Mouse (Mus musculus): Measurements from ENCODE around the gene Cdh23. TPM values are rescaled to one million over a fixed set of nuclear protein-coding genes. Genes with fewer than 3 reads are reported as not detected.
A peak's percentile ranks its signal among the peaks of the same experiment; 100 is the strongest.

The Cdh23 gene
- polyA plus RNA-seq, 1 experiment from 2014 or later: 1.1 TPM

DNA sequence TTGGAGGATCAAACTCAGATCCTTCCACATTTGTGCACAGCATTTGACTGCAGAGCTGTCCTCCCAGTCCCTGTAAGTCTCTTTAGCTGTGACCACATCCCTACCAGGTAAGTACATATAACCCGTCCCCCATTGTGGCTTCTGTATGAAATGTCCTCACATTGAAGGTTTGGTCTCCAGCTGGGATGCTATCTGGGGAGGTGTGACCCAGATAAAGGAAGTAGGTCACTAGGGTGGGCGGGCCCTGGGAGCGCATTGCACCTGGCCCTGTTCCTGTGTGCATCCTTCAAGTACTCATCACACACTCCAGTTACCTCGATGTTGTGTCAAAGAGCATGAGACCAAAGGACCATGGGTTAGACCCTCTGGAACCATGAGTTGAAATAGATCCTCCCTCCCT lies 254.0 kb downstream of the Cdh23 start:
- H3K9me3 ChIP-seq (replicated peaks): no peaks in the 10 kb centered on the region
- no peaks in the 10 kb centered on the region for H3K36me3 ChIP-seq (ENCODE audit: poor library complexity, severe bottlenecking)
- no peak overlapping the region for H3K27ac ChIP-seq
- no peak for ATAC-seq
- H3K27me3 ChIP-seq: peaks cover 3% of the 10 kb centered on the region; the same call in 1 of the 2 replicates
- WGBS: 81% methylated on average over 4 of the region's 4 CpGs
- H3K9ac ChIP-seq: no peak overlapping the region
- no peaks in the 10 kb centered on the region for H3K4me1 ChIP-seq
- no peak overlapping the region for H3K4me3 ChIP-seq
- H3K4me2 ChIP-seq: no peak overlapping the region

DNA sequence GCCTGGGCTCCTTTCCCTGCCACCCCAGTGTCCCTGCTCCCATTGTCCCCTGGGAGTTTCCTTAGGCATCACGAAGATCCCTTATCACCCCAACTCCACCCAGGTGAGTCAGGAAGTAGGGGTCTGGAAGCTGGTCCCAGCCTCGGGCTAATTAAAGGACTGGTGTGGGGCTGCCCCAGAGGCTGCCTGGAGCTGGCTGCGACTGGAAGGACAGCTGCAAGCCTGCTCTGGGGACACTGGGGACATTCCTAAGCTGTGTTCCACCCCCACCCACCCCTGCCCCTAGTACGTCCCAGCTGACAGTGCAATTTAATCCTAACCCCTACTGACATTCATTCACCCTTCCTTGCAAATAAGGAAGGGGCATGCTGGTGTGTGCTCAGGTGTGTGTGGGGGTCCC lies 263.6 kb downstream of the Cdh23 start:
- H3K4me1 ChIP-seq: peaks cover 9% of the 10 kb centered on the region; the same call in 1 of the 2 replicates
- H3K27me3 ChIP-seq: peaks cover 9% of the 10 kb centered on the region
- no peak for ATAC-seq
- H3K27ac ChIP-seq: no peak overlapping the region
- WGBS: 25% methylated on average over 4 of the region's 4 CpGs
- no peaks in the 10 kb centered on the region for H3K9me3 ChIP-seq (replicated peaks)
- no peak overlapping the region for H3K9ac ChIP-seq
- H3K36me3 ChIP-seq (ENCODE audit: poor library complexity, severe bottlenecking): no peaks in the 10 kb centered on the region
- no peak overlapping the region for H3K4me2 ChIP-seq
- H3K4me3 ChIP-seq: no peak overlapping the region

DNA sequence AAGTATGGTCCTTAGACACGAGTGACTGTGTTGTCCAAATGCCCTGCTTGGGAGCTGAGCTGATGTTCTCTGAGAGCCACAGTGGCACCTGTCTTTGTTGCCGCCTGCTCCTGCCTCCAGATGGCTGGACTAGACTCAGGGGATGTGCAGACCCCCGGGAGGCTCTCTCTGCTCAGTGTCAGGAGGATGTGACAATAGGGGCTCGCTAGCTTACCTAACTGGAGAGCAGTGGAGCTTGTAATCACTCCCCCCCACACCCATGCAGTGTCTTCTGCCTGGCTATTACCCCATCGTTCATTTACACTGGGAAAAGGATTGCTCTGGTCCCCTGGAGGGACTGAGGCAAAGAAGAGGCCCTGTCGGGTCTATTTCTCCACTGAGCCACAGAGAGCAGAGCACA lies 265.7 kb downstream of the Cdh23 start:
- Histone ChIP-seq H3K4me3 (no peak overlapping the region), H3K27ac (no peak overlapping the region), H3K4me1 (peaks cover 9% of the 10 kb centered on the region; the same call in 1 of the 2 replicates), H3K9me3 (replicated peaks) (peaks cover 5% of the 10 kb centered on the region), H3K27me3 (peaks cover 9% of the 10 kb centered on the region), H3K9ac (0 out of 2 replicates have a peak overlapping the region, but pooled peaks have one; percentile 2), H3K4me2 (no peak overlapping the region), H3K36me3 (ENCODE audit: poor library complexity, severe bottlenecking) (no peaks in the 10 kb centered on the region)
- ATAC-seq: no peak
- WGBS: 14% methylated on average over 6 of the region's 6 CpGs

DNA sequence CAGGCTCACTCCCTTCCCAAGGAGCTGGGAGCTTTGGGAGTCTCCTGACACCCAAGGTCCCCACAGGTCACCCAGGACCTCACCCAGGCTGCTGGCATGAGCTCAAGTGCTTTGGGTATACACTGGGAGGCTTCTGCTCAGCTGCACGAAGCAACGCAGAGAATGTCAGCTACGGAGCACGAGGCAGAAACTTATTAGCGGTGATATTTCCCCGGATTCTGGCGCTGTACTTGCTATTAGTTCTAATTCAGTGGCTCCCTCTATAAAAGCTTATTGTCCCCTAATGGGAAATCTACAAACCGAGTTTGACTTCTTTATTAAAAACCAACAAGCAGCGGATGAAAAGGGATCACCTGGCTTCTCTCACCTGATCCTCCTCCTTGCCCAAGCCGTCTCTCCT lies 266.3 kb downstream of the Cdh23 start:
- no peak for ATAC-seq
- Histone ChIP-seq H3K4me2 (no peak overlapping the region), H3K27me3 (peaks cover 9% of the 10 kb centered on the region), H3K9me3 (replicated peaks) (peaks cover 9% of the 10 kb centered on the region), H3K9ac (no peak overlapping the region), H3K36me3 (ENCODE audit: poor library complexity, severe bottlenecking) (no peaks in the 10 kb centered on the region), H3K4me3 (no peak overlapping the region), H3K4me1 (peaks cover 9% of the 10 kb centered on the region; the same call in 1 of the 2 replicates), H3K27ac (no peak overlapping the region)
- 27% methylated on average over 10 of the region's 10 CpGs for WGBS

DNA sequence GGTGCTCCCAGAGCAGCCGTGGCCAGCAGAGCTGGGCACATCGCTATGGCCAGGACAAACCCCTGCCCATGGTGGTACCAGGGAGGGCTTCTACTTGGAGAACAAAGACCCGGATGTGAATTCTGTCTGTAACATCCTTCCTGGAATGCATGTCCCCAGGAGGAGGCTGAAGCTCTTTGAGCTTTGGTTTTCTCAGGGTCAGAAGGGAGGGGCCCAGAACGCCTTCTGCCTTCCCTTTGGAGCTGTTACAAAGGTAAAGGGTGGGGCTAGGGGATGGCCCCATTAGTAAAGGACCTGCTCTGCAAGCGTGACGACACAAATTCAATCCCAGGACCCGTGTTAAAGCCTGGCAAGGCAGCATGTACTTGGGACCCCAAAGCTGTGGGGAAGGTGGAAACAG lies 273.5 kb downstream of the Cdh23 start:
- 63% methylated on average over 7 of the region's 7 CpGs for WGBS
- Histone ChIP-seq H3K36me3 (ENCODE audit: poor library complexity, severe bottlenecking) (no peaks in the 10 kb centered on the region), H3K9me3 (replicated peaks) (peaks cover 9% of the 10 kb centered on the region), H3K4me2 (no peak overlapping the region), H3K27me3 (no peaks in the 10 kb centered on the region), H3K27ac (no peak overlapping the region), H3K4me1 (no peaks in the 10 kb centered on the region), H3K9ac (no peak overlapping the region), H3K4me3 (no peak overlapping the region)
- ATAC-seq: no peak

DNA sequence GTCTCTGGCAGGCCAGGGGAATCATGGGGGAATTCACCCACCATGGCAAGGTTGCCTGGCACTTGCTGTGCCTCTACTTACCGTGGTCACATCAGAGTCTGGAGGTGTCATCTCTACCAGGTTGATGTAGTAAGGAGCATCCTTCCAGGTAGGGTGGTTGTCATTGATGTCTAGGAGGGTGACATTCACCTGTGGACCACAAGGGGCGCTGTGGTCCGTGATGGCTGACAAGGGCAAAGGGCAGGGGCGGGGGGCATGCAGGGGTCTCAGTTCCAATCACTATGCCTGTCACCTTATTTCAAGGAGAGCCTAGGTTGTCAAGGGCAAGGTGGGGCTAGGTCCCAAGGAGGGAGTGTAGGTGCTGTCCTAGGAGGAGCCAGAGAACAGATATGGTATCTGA lies 276.7 kb downstream of the Cdh23 start:
- ATAC-seq: no peak
- H3K9me3 ChIP-seq (replicated peaks): no peaks in the 10 kb centered on the region
- H3K36me3 ChIP-seq (ENCODE audit: poor library complexity, severe bottlenecking): no peaks in the 10 kb centered on the region
- H3K4me2 ChIP-seq: no peak overlapping the region
- no peak overlapping the region for H3K27ac ChIP-seq
- 14% methylated on average over 4 of the region's 4 CpGs for WGBS
- H3K9ac ChIP-seq: no peak overlapping the region
- H3K27me3 ChIP-seq: no peaks in the 10 kb centered on the region
- H3K4me1 ChIP-seq: no peaks in the 10 kb centered on the region
- no peak overlapping the region for H3K4me3 ChIP-seq

DNA sequence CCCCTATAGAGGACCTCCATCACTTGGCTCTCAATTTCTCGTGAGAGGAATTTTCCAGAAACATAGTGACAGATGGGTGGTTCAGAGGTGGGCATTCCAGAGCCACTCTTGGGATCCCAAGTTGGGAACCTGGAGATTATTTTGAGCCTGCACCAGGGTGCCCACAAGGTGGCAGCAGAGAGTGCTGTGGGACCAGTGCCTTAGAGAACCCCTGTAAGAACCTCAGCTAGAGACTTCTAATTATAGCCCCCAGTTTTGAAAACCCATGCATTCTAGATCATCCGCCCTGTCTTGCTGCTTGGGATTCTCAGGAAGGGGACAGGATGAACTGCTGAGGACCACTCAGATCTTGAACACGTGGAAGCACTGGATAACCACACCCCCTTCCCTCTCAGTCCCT lies 278.2 kb downstream of the Cdh23 start:
- Histone ChIP-seq H3K9ac (no peak overlapping the region), H3K4me3 (no peak overlapping the region), H3K27ac (no peak overlapping the region), H3K4me2 (no peak overlapping the region), H3K27me3 (no peaks in the 10 kb centered on the region), H3K9me3 (replicated peaks) (no peaks in the 10 kb centered on the region), H3K4me1 (no peaks in the 10 kb centered on the region), H3K36me3 (ENCODE audit: poor library complexity, severe bottlenecking) (no peaks in the 10 kb centered on the region)
- ATAC-seq: peak; percentile 61
- WGBS: 5% methylated on average over 3 of the region's 3 CpGs

DNA sequence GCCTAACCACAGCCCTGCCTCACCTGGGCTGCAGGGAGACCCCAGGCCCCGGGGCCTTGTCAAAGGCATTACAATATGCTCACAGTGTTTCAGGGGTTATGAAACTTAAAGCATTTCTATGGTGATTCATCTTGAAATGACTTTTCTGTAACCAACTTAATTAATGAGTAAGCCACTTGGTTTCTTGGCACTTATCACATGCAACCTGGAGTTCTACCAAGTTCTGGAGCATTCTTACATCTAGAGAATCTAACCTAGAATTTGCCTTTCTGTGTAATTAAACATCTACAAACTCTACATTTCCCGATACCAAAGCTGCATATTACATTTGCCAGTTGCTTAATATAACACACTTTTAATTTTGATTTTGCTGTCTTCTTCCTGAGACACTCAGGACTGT lies 279.2 kb downstream of the Cdh23 start:
- Histone ChIP-seq H3K4me2 (no peak overlapping the region), H3K27ac (no peak overlapping the region), H3K9ac (no peak overlapping the region), H3K4me1 (no peaks in the 10 kb centered on the region), H3K4me3 (no peak overlapping the region), H3K9me3 (replicated peaks) (no peaks in the 10 kb centered on the region), H3K36me3 (ENCODE audit: poor library complexity, severe bottlenecking) (no peaks in the 10 kb centered on the region), H3K27me3 (no peaks in the 10 kb centered on the region)
- WGBS: 85% methylated on average over 2 of the region's 2 CpGs
- ATAC-seq: no peak

DNA sequence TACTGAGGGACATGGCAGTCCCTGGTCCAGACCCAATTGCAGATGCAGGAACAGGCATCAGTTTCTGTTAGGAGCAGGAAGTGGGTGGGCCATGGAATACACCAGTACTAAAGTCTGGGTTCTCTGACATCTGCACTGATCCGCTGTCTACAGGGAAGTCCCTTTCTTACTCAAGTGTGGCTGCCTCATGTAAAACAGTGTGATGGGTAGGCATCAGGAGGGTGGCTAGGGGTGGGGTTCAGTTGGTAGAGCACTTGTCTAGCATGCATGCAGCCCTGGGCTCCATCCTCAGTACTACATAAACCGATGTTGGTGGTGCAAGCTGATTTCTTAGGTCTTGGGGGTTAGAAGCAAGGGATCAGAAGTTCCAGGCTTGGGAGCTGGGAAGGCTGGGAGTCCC lies 282.5 kb downstream of the Cdh23 start:
- Histone ChIP-seq H3K27me3 (0 out of 2 replicates have a peak, but pooled peaks cover 5% of the 10 kb centered on the region), H3K27ac (no peak overlapping the region), H3K9me3 (replicated peaks) (no peaks in the 10 kb centered on the region), H3K36me3 (ENCODE audit: poor library complexity, severe bottlenecking) (no peaks in the 10 kb centered on the region), H3K9ac (no peak overlapping the region), H3K4me2 (no peak overlapping the region), H3K4me3 (no peak overlapping the region), H3K4me1 (no peaks in the 10 kb centered on the region)
- ATAC-seq: no peak
- 83% methylated on average over 2 of the region's 2 CpGs for WGBS

DNA sequence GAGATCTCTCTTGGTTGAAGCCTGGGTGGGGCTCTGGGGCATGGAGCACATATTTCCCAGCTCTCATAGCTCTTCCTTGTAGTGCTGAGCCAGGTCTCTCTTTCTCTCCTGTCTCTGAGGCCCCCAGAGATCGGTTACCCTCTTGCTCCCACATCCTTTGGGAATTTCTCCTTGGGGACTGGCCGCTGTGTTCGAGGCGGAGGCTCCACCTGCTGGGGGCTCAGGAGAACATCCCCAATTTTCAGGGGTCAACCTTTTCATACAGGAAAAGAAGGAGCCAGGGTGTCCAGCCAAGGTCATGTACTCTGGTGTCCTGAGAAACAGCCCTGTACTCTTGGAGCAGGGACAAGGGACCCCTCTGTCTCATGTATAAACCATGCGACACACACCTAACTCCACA lies 284.5 kb downstream of the Cdh23 start:
- Histone ChIP-seq H3K4me3 (no peak overlapping the region), H3K27ac (no peak overlapping the region), H3K4me1 (no peaks in the 10 kb centered on the region), H3K27me3 (0 out of 2 replicates have a peak, but pooled peaks cover 8% of the 10 kb centered on the region), H3K9me3 (replicated peaks) (no peaks in the 10 kb centered on the region), H3K4me2 (no peak overlapping the region), H3K36me3 (ENCODE audit: poor library complexity, severe bottlenecking) (no peaks in the 10 kb centered on the region), H3K9ac (no peak overlapping the region)
- WGBS: 30% methylated on average over 5 of the region's 5 CpGs
- no peak for ATAC-seq

DNA sequence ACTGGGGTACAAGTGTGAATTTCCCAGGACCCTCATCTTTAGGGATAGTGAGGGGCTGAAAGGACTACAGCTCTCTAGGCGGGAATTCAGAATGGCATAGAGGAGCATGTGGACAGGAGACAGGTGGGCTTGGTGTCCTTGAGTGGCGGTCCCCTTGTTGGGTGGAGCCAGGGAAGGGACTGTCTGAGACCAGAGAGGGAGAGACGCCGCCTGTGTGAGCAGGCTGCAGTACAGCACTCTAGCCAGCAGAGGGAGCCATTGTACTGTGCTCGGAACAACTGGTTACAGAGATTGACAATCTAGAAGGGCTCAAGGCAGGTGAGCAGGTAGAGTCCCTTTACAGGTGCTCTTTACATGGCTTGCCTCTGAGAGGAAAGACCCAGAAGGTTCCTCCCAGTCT lies 288.5 kb downstream of the Cdh23 start:
- no peaks in the 10 kb centered on the region for H3K4me1 ChIP-seq
- 0 out of 2 replicates have a peak, but pooled peaks cover 8% of the 10 kb centered on the region for H3K27me3 ChIP-seq
- WGBS: 5% methylated on average over 5 of the region's 5 CpGs
- H3K9me3 ChIP-seq (replicated peaks): no peaks in the 10 kb centered on the region
- no peak overlapping the region for H3K9ac ChIP-seq
- no peaks in the 10 kb centered on the region for H3K36me3 ChIP-seq (ENCODE audit: poor library complexity, severe bottlenecking)
- no peak overlapping the region for H3K4me2 ChIP-seq
- H3K27ac ChIP-seq: no peak overlapping the region
- no peak overlapping the region for H3K4me3 ChIP-seq
- peak; percentile 27; the same call in 1 of the 2 replicates for ATAC-seq

DNA sequence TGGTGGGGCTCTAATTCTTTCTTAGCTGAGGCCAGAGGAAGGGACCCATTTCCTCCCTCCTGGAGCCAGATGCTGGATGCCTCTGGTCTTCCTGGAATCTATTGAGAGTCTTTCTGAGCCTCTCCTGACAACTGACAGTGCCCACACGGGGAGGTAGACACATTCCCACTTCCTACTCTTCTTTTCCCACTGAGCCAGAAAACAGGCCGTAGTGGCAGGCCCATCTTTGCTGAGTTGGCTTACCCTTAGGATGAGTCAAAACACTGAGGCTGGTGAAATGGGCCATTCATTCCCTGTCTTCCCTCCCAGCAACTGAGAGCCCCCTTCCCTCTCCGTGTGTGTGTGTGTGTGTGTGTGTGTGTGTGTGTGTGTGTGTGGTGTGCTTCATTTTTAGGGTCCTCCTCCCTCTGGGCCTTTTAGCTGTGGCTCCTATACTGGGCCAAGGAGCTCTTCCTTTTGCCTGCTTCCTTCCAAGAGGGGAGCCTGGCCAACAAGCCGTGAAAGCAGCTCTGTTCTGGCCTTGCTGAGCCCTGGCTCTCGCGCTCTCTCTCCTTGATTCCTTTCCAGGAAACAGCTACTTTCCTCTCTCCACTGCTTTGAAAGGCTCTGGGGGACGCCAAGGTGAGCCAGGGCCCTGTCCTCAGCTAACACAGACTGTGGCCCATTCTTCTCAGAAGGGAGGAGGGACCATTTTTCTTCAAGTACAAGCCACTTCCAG lies 290.7 kb downstream of the Cdh23 start:
- Histone ChIP-seq H3K4me3 (no peak overlapping the region), H3K9ac (no peak overlapping the region), H3K36me3 (ENCODE audit: poor library complexity, severe bottlenecking) (no peaks in the 10 kb centered on the region), H3K4me1 (no peaks in the 10 kb centered on the region), H3K27me3 (0 out of 2 replicates have a peak, but pooled peaks cover 8% of the 10 kb centered on the region), H3K27ac (no peak overlapping the region), H3K9me3 (replicated peaks) (no peaks in the 10 kb centered on the region), H3K4me2 (no peak overlapping the region)
- ATAC-seq: no peak
- 58% methylated on average over 7 of the region's 7 CpGs for WGBS
